Mouse (Mus musculus) frontal cortex, adult 2 months (tissue): ENCODE results near the gene Ercc1. TPM values are rescaled to one million over a fixed set of nuclear protein-coding genes. Genes with fewer than 3 reads are reported as not detected.

Experiments
- DNase-seq, 2 experiments: peaks; one replicate each; pipeline ENCODE4 v3.0.0; 2022; ENCODE audit warnings: low spot score in 1 of 2; ENCODE audit errors: extremely low spot score in 1 of 2
- polyA plus RNA-seq: library from polyadenylated mRNA; depleted of rRNA; stranded (reverse); fragments of >200 nt; gene quantifications from 2 replicates; pipeline ENCODE4 v1.2.3, GENCODE M21; 2012

The Ercc1 gene
- polyA plus RNA-seq, 1 experiment, result 53.6 TPM

DNA sequence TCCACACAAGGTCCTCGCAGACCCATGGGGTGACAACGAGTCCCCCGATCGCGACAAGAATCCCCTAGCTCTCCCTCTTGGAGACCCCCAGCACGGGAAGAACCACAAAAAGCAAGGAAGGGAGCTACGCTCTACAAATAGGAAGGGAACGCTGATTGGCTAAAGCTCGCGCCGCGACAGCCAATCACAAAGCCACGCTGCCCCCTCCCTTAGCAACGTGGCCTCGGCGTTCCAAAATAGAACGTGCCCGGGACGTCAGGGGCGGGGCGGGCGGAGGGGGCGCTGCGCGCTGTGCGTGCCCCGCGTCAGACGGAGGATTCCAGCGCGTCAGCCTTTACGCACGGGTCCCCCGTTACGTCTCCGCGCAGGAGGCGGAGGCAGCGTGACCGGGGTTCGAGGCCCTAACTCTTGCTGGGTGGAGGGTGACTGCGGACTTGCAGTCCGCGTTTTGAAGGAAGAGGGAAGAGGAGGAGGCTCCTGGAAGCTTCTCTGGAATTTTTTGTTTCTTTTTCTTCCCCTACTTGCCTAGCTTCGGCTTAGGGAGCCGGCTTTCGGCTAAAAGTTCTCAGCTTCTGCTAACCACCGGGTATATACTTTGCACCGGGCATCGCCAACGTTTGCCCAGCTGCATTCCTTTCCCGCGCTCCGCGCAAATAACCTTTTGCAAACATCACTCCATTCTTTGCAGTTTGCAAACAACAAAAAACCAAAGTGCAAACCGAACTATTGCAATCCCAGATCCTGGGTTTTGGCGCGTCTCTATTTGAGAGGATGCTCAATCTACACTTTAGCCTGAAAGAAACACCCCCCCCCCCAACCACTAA, 35.9 kb upstream of the Ercc1 start:
- peak; percentile 95 to 98 for DNase-seq

DNA sequence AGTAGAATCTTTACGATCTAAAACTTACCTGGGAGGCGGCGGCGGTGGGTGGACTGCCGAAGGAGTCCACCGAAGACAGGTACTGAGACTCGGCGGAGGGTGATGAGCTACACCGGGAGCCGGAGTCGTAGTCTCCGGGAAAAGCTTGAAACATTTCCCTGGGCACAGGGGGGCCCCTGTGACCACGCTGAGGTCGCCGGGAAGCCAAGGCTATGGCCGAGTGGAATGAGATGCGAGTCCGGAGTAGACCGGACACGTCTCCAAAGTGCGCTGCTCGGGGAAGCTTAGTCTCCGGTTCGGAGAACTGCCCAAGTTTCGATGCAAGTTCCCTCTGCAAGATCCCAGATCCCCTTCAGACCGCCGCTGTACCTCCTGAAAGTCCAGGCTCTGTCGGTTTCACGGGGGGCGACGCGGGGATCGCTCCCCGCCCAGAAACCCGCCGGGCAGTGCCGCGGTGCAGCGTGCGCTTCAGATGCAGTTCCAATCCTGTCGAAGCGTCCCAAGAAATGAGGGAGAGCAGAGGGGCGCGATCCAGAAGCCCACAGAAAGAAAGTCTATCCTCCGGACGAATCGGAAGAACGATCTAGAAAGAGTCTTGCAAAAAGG, 35.2 kb upstream of the Ercc1 start:
- DNase-seq, result no peak

DNA sequence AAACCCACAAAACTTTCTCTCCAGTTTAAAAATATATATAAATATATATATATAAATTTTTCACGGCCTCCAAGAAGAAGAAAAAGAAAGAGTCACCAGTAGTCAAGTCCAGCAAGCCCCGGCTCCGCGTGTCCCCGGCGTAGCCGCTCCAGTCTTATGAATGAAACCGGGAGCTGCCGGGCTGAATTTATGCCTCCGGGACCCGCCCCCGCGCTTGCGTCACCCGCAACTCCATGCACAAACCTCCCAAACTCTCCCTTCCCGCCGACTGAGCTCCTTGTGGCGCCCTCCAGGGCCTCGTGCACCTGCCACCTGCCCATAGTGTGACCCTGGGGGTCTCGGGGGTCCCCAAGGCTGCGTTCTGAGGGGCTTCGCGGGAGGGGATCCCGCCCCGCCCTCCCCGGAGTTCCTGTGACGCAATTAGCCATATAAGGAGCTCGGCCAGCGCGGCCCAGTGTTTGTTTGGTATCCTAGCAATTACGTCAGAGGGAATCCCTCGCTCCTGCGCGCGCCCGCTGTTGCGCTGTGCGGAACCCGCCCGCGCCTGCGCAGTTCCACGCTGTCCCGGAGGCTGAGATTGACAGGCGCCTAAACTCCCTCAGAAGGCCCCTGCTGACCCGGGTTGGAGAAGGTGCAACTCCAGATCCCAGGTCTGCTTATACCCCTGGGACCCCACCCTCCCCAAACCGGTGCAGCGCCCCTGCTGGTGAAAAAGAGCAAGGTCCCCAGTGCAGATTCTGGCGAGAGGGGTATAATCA, 34.5 kb upstream of the Ercc1 start, which contains the start of gene Fosb:
Fosb (minus strand) TSS at position 168 of the 758 bp plus-strand sequence.
- DNase-seq, result peak; percentile 93 to 97

DNA sequence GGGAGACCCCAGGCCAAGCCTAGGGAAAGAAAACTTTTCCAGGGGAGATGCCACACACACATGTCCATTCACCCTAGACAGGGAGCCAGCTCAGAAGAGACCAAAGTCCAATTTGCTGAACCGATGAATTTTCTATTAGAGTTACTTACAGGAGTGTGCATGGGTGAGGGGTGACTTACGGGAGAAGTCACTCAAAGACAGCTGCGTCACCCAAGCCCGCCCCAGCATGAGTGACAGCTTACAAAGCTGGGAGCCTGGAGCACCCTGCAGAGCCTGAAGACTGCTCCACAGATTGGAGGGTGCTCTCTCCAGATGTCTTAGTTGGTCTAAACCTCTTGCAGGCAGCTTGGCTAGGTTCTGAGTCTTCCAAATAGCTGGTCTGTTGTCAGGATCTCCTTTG, 32.6 kb upstream of the Ercc1 start:
- DNase-seq, result no peak

DNA sequence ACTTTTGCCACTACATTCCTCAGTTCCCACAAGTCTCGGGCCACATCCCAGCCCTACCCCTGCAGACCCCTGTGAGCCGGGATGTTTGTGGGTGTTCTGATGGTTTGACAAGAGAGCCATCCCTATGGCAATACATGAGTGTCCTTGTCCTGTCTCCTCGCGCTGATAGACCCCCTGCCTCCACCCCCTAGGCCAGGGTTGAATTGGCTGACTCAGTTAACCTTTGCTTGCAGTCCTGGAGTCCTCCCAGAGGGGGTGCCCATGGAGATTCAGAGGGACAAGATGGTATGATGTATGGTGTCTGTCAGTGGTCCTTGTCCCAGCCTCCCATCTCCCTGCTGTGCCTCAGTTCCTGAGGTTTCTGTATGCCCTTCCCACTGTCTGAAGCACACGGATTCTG, 30.5 kb upstream of the Ercc1 start:
- DNase-seq, result no peak

DNA sequence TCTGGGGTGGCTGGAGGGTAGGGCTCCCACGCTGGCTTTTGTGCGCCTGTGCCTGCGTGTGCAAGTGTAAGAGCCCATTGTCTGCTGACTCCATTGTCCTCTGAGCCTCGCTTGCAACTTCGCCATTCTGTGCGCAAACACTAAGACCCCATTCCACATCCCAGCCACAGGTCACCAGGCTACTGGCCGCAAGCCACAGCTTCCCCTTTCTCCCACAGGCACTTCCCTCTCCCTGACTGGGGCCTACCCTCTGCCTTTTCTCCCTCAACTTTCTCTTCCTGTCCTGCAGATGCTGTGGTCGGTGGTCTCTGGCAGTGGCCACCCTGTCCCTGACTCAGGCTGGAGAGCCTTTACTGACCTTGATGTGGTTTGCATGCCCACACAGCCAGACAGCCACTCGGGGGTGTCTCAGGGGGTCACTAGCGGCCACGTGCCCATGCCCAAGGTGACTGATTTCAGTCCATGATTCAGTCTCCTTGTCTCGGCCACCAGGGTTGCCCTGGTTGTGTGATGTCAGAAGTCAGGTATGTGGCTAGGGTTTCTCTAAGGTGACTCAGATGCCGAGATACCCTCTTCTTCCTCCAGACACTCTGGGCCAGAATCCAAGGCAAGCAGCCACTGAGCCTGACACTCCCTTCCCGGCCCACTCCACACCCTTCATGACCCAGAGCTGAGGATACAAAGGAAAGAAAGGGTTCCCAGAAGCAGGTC, 28.0 kb upstream of the Ercc1 start:
- no peak for DNase-seq

DNA sequence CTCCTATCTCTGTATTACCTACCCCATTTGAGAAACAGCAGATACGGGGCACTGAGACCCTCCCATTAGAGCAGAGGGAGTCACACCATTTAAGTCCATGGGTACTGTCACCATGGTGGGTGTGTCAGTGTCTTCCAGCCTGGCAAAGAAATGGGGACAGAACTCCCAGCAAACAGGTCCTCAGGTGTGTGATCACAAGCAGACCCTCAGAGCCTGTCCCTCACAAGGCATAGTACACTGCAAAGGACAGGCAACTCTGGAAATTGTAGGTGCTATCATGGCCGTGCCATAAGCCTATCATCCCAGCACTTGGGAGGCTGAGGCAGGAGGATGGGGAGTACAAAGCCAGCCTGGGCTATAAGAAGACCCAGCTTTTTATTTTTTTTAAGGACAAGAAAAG, 26.4 kb upstream of the Ercc1 start:
- DNase-seq, result no peak

DNA sequence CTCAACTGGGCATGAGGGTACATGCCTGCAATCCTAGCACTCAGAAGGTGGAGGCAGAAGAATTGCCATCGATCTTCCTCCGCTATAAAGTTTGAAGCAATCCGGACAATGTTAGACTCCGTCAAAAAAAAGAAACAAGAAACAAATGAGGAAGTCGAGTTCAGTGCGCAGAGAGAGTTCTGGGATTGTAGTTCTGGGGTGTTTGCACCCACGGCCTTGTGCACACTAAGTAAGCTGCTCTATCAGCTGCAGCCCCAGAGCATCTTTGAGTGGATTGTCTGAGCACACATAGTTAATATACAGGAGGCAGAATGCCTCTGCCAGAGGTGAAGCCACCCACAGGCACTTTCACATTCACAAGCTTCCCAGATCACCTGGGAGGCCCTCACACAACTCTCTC, 25.9 kb upstream of the Ercc1 start:
- no peak for DNase-seq

DNA sequence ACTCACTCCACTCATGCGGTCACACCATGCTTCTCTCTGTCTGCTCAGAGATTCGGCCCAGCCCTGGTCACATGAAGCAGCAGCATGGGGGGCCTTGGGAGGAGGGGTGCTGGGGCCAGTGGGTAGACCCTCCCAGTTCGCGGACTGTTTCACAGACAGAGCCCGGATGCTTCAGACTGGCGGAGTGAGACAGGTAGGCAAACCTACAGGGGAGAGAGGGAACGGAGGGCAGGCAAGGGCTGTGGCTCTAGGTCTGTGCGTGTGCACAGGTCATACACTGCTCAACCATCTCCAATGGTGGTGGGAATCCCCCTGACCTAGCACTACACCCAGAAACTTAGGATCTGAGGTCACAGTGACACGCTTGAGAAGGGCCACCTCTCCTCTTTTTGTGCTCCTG, 25.1 kb upstream of the Ercc1 start:
- no peak for DNase-seq

DNA sequence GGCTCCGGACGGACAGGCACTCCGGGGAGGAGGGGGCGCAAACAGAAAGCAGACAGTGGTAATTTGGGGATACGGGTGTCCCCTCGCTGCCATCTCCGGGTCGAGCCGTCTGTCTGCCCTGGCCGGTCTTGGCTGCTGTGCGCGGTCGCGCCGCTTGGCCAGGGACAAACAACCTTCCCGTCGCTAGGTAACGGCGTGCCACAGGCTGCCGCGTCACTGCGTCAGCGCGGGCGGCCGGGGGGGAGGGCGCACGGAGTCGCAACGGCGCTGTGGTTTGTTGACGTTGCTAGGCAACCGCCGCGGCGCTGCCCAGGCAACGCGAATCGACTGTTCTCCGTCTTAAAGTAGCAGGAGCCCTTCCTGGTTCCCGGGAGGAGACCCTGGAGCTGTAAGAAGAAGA, 24.7 kb upstream of the Ercc1 start:
- peak; percentile 90 to 95 for DNase-seq

DNA sequence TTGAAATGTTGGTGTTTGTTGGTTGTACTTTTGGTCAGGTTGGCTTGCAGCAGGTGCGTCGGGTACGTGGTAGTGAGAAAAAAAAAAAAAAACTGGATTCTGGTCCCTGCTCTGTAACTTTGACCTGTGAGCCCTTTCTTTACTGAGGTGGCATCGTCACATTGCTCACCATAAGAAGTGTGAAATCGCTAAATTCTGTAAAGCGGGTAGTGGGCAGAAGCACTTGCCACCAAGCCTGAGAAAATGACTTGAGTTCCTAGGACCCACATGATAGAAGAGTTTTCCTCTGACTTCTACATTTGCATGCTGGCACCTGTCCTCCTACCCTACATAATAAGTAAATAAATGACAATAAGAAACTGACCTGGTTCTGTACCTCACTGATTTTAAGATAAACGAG, 23.9 kb upstream of the Ercc1 start:
- no peak for DNase-seq

DNA sequence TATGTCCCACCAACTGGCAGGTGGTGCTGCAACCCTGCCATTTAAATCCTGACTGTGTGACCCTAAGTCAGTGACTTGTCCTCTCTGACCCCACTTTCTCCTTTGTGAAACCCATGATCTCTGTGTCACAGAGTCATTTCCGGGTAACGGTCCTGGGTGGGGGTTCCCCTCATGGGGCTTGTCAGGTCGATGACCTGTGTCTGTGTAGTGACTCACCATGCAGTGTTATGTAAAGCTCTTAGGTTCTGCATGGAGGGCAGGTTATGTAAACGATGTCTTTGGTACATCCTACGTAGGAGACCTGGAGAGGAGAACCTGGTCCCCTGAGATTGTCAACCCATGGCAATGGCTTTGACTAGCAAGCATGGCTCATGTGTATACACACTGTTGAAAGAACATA, 23.1 kb upstream of the Ercc1 start:
- no peak for DNase-seq

DNA sequence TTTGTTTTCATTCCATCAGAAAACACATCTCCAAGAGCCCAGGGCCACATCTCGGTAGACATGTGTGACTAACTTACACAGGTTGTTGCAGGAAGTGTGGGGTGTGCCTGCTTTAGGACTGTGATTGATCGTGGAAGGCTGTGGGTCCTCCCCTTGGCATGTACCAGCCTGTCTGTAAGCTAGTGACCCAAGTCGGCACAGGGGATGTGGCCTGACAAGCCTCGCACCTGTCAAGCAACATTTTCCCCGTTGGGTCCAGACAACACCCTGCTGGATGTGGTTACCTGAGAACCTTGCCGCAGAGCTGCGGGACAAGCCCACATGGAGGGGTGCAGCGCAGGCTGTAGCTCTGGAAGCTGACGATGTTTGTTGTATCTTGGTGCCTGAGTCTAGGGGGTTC, 22.1 kb upstream of the Ercc1 start:
- no peak for DNase-seq

DNA sequence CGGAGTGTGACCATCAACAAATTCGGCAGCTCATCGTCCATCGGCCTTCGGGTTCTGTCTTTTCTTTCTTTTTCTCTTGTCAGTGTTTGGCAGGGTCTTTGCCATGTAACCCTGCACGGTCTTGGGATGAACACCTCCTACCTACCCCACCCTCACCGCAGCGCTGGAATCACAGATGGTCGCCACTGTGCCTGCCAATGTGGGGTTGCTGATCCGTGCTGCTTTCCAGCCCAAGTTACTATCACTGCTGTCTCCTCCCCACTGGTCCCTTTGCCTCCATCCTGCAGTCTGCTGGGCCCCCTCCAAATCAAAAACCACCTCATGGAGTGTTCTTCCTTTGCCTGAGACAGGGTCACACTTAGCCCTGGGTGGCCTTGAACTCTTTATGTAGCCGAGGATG, 20.4 kb upstream of the Ercc1 start:
- DNase-seq, result no peak

DNA sequence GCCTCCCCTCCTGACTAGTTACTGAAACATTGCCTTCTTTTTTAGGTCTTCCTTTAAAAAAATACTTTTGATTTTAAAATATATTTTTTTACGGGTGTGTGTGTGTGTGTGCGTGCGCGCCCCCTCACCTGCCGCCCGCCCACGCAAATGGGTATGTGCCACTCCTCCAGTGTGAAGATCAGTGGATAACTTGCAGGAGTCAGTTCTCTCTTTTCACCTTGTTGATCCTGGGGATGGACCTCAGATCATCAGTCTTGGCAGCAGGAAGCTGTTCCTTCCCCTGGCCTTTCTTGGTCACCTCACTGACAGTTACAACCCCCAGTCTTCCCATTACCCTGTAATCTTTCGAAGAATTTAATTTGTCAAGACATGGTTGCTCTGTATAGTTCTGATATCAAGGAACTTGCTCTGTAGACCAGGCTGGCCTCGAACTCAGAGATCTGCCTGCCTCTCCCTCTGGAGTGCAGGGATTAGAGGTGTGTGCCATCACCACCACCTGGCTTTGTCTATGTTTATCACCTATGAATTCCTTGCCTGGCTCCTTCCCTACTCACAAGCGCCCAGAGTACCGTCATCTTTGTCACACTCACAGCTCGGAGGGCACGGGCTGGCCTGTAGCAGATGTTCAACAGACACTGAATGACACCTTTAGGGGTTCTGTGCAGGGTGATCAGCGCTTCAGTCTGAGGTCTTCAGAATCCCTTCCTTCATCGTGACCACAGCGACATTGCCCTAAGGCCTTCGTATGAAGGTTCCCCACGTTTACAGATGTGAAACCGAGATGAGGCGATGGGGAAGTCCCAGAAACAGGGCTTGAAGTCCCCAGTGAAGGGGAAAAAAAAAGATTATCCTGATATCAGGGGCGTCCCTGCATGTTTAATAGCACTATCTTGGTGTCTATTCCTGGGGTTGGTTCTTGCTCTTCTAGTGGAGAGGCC, 19.0 kb upstream of the Ercc1 start:
- DNase-seq, result no peak

DNA sequence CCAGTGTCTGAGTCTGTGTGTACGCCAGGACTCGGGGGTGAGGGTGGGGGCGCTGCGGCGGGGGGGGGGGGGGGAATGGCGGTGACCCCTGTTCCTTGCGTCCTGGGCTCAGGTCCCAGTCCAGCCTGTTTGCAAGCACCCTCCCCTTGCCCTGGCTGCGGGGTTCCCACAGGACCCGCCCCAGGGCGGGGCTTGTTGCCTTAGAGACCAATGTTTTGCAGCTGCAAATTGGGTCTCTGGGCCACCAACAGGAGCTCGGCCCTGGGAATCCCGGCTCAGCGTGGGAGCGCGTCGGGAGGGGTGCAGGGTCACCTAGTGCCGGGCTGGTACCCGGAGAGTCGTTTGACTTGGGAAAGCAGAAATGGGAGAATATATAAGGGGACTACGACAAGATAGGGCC, 18.2 kb upstream of the Ercc1 start:
- DNase-seq, result peak in 1 of 2 experiments; percentile 73

DNA sequence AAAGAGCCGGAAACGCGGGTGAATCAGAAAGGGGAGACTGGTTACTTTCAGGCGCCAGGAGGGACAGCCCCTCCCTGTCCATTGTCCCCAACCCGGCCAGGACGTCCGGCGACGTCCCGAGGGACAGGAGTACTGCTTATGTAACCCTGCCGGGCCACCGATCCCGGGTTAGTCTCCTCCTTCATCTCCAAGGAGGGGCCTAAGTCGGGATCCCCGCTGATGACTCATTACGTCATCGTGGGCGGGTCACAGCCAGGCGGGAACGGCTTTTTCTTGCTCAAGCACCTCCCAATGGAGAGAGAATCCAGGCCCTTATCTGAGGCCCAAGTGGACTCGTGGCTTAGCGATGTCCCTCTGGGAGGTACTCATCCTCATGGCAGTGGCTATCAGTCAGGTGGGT, 17.4 kb upstream of the Ercc1 start:
- peak; percentile 85 to 94 for DNase-seq

DNA sequence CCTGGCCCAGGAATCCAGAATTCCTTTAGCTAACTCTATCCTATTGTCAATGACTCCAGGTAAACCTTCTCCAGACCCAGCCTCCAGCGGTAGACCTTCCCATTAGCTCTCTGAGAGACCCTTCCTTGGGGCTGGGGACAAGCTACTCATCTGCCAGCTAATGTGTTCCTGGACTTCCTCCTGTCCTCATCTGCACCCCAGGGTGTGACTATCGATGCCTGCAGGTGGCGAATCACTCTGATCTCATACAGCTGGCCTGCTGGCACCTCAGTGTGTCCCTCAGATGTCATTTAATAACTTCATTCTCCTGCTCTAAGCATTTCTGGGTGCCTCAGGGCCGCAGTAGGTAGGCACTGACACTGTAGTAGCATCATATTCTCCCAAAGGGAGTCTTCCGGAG, 16.8 kb upstream of the Ercc1 start:
- no peak for DNase-seq

DNA sequence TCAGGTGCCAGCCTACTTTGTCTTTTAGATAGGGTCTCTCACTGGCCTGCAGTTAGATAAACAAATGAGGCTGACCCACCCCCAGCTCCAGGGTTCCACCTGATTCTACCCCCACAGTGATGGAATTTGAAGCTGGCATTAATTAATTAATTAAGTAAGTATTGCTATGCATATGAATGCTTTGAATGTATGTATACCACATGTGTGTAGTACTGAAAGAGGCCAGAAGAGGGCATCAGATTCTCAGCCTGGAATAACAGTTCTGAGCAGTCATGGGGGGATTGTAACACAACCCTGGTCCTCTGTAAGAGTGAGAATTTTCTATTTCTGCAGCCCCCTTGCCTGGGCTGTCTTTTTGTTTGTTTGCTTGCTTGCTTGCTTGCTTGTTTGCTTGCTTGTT, 16.2 kb upstream of the Ercc1 start:
- DNase-seq, result no peak

DNA sequence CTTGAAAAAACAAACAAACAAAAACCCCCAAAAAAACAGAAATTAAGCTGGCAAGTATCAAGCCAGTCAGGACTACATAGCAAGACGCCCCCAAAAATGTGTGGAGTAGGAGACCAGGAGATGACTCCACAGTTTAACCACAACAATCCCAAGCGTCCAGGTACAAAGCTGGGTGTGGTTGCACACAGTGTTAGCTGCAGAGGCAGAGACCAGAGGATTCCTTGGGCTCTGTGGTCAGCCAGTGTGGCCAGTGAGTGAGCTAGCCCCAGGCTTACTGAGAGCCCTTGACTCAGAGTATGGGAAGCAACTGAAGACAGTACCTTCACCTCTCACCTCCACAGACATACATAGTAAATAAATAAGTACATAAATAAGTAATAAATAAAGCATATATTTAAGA, 12.7 kb upstream of the Ercc1 start:
- DNase-seq, result no peak
